Mouse (Mus musculus) layer of hippocampus, adult 18-20 months (tissue): ENCODE measurements at regions not wholly inside any gene's neighbourhood (a gene's known extent, or its start where the extent isn't known, plus 50 kb on each side); places are given as distances from the start of the nearest gene placed in this dataset.
A peak's percentile ranks its signal among the peaks of the same experiment; 100 is the strongest.
"Not testable (repeated sequence)": the region's sequence is repeated elsewhere in the genome, so short reads cannot be mapped to it uniquely, and the experiment has no call there.

Experiments
- DNase-seq, 2 experiments: peaks; one replicate each; pipeline ENCODE4 v3.0.0; 2022; ENCODE audit warnings: low spot score in 2 of 2

- DNase-seq, result no peak
Measured at GRCm38 (mm10) chr6:68370010-68370409, 834.4 kb upstream of the Tacstd2 start.

- DNase-seq, result peak; percentile 15 to 40
Measured at GRCm38 (mm10) chr6:68339846-68340245, 804.2 kb upstream of the Tacstd2 start.

- not testable (repeated sequence) for DNase-seq
Measured at GRCm38 (mm10) chr6:68339205-68339604, 803.6 kb upstream of the Tacstd2 start.

- DNase-seq, result no peak
Measured at GRCm38 (mm10) chr6:68311409-68311808, 775.8 kb upstream of the Tacstd2 start.

- DNase-seq, result no peak
Measured at GRCm38 (mm10) chr6:68302133-68302532, 766.5 kb upstream of the Tacstd2 start.

- DNase-seq, result no peak
Measured at GRCm38 (mm10) chr6:68256725-68257124, 721.1 kb upstream of the Tacstd2 start.

- DNase-seq, result no peak
Measured at GRCm38 (mm10) chr6:68256151-68256550, 720.6 kb upstream of the Tacstd2 start.

- DNase-seq, result no peak
Measured at GRCm38 (mm10) chr6:68252730-68253129, 717.1 kb upstream of the Tacstd2 start.

- DNase-seq, result not testable (repeated sequence)
Measured at GRCm38 (mm10) chr6:68251320-68251719, 715.7 kb upstream of the Tacstd2 start.

GRCm38 (mm10) chr6:68250392-68250791 is 714.8 kb upstream of the Tacstd2 start:
- not testable (repeated sequence) for DNase-seq

- not testable (repeated sequence) for DNase-seq
Measured at GRCm38 (mm10) chr6:68249259-68249658, 713.7 kb upstream of the Tacstd2 start.

GRCm38 (mm10) chr6:68248018-68248533 is 712.5 kb upstream of the Tacstd2 start:
- not testable (repeated sequence) for DNase-seq

- DNase-seq, result not testable (repeated sequence)
Measured at GRCm38 (mm10) chr6:68242749-68243148, 707.2 kb upstream of the Tacstd2 start.

GRCm38 (mm10) chr6:68219685-68220084 is 684.1 kb upstream of the Tacstd2 start:
- DNase-seq, result no peak

GRCm38 (mm10) chr6:68201448-68201847 is 665.9 kb upstream of the Tacstd2 start:
- peak in 1 of 2 experiments; percentile 34 for DNase-seq

- no peak for DNase-seq
Measured at GRCm38 (mm10) chr6:68198031-68198430, 662.4 kb upstream of the Tacstd2 start.

GRCm38 (mm10) chr6:68164792-68165191 is 629.2 kb upstream of the Tacstd2 start:
- peak in 1 of 2 experiments; percentile 5 for DNase-seq

GRCm38 (mm10) chr6:68164111-68164510 is 628.5 kb upstream of the Tacstd2 start:
- DNase-seq, result not testable (repeated sequence)

- DNase-seq, result no peak
Measured at GRCm38 (mm10) chr6:68151569-68151968, 616.0 kb upstream of the Tacstd2 start.

- DNase-seq, result no peak
Measured at GRCm38 (mm10) chr6:68102481-68102880, 566.9 kb upstream of the Tacstd2 start.
